Comparison of ENCODE assay signal across 10 mouse cellular contexts in the genomic region with DNA sequence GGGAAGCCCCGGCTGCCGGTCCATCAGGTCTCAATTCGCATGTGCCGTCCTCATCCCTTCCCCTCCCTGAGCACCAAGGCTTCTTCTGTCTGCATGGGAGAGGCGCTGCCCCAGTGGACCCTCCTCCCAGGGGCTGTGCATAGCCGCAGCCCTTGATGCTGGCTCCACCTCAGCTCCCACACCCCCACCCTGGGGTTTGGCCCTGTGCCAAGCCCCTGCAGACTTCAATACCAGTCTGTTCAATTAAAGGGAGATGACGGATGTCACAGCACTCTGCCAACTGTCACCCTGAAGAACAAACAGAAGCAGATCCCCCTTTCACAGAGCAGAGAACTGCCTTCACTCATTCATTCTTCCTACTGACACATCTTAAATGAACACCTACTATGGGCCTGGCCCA. TPM values are rescaled to one million over a fixed set of nuclear protein-coding genes. Genes with fewer than 3 reads are reported as not detected.
DNase-seq lines count a peak whose midpoint lies in the region; ATAC-seq and TF ChIP-seq lines count a peak whose summit lies in the region.
"Had no signal": no experiment of that assay in that cellular context is flagged by ENCODE, and none has a peak within 500 bp of the region (broad histone marks: within the 10 kb centered on the region; RNA-seq: fewer than 3 reads in every experiment).

No protein-coding gene starts in this region.

- H3K4me1 ChIP-seq in lung, embryonic 14.5 days (ENCODE audit: insufficient read depth), result peaks cover 10% of the 10 kb centered on the region
- H3K4me1 ChIP-seq in forebrain, embryonic 10.5 days, result peaks cover 88% of the 10 kb centered on the region

- H3K9ac ChIP-seq in lung, embryonic 14.5 days, result no peak overlapping the region
- H3K9ac ChIP-seq: heart, embryonic 15.5 days had no signal

- H3K4me3 ChIP-seq in lung, embryonic 14.5 days (ENCODE audit: low read depth, low read length), result no peak overlapping the region
- H3K4me3 ChIP-seq in forebrain, embryonic 10.5 days, result no peak overlapping the region
- H3K4me3 ChIP-seq: heart, embryonic 15.5 days had no signal

- peak; percentile 53; the same call in 1 of the 2 replicates for ATAC-seq in lung, embryonic 14.5 days (ENCODE audit: insufficient read depth)

- no peak overlapping the region for H3K27ac ChIP-seq in lung, embryonic 14.5 days (ENCODE audit: low read depth)
- peak overlapping the region; percentile 67; the same call in 1 of the 2 replicates for H3K27ac ChIP-seq in forebrain, embryonic 10.5 days
- H3K27ac ChIP-seq: heart, embryonic 15.5 days had no signal

- TF ChIP-seq CTCF in lung, embryonic 14.5 days (IDR thresholded peaks at IDR 0.05; ENCODE audit: low read depth), result no peak

- no peaks in the 10 kb centered on the region for H3K9me3 ChIP-seq in lung, embryonic 14.5 days (ENCODE audit: low read depth, low read length)
- no peaks in the 10 kb centered on the region for H3K9me3 ChIP-seq in forebrain, embryonic 10.5 days
- H3K9me3 ChIP-seq: heart, embryonic 15.5 days had no signal

- 17% methylated on average over 7 of the region's 7 CpGs for WGBS in lung, embryonic 14.5 days
- WGBS in forebrain, embryonic 10.5 days, result 65% methylated on average over 7 of the region's 7 CpGs

- peak; percentile 73 for DNase-seq in lung, embryonic 14.5 days
- DNase-seq in lung, adult 18-20 months, result no peak
- no peak for DNase-seq in forebrain, embryonic 10.5 days (ENCODE audit: extremely low spot score, low spot score)
- DNase-seq in layer of hippocampus, adult 18-20 months (ENCODE audit: low spot score in 2 of 2), result peak; percentile 56 to 71
- peak; percentile 71 to 84 for DNase-seq in thymus, adult 18-20 months
- no peak for DNase-seq in kidney, postnatal 36 days
- no peak for DNase-seq in gastrocnemius, postnatal 36 days
- no peak for DNase-seq in heart, adult 11 months

- intact Hi-C loops in gastrocnemius, postnatal 36 days (cut with DNase I), result no loop called here

- H3K36me3 ChIP-seq in lung, embryonic 14.5 days (ENCODE audit: insufficient read depth), result no peaks in the 10 kb centered on the region
- H3K36me3 ChIP-seq in forebrain, embryonic 10.5 days (replicated peaks), result peaks cover 10% of the 10 kb centered on the region
- H3K36me3 ChIP-seq: heart, embryonic 15.5 days had no signal

- no peaks in the 10 kb centered on the region for H3K27me3 ChIP-seq in lung, embryonic 14.5 days (ENCODE audit: insufficient read depth, low read length)
- H3K27me3 ChIP-seq in forebrain, embryonic 10.5 days (ENCODE audit: poor library complexity, severe bottlenecking), result no peaks in the 10 kb centered on the region

- H3K4me2 ChIP-seq in lung, embryonic 14.5 days, result no peak overlapping the region
- H3K4me2 ChIP-seq: heart, embryonic 15.5 days; liver, embryonic 11.5 days had no signal

RNA-seq across cellular contexts. Expression of a gene that starts 19.1 kb away (rescaled TPM):
- polyA plus RNA-seq in lung, embryonic 14.5 days (2014; fragmentation: Nextera tagmentation; extraction: Ambion mirVana), result 7.9 and 8.5 TPM in 2 replicates
- 9.5 and 9.7 TPM in 2 replicates for polyA plus RNA-seq in forebrain, embryonic 10.5 days (2016; fragmentation: Nextera tagmentation; extraction: Ambion mirVana)
- 10 to 100 TPM; 21.2 to 21.3 TPM for total RNA-seq in layer of hippocampus, adult 18-20 months (2021)
- total RNA-seq in gastrocnemius, postnatal 36 days (2021), result under 1 TPM; 0.87 to 0.94 TPM

Comparison
In these comparisons a context has a peak if more than half of its experiments do, and no peak if none do; other contexts are left out.
1. DNase-seq: peak in lung, embryonic 14.5 days (single experiment), layer of hippocampus, adult 18-20 months (2 of 2) and thymus, adult 18-20 months (2 of 2); none in lung, adult 18-20 months (0 of 2), forebrain, embryonic 10.5 days (single experiment), kidney, postnatal 36 days (0 of 2), gastrocnemius, postnatal 36 days (0 of 2) and heart, adult 11 months (single experiment).
2. RNA of a gene that starts 19.1 kb away (total RNA-seq): 21.2 to 21.3 TPM in layer of hippocampus, adult 18-20 months; 0.87 to 0.94 TPM in gastrocnemius, postnatal 36 days; every median in the first group is over 10 times any median in the second.